Mouse (Mus musculus): ENCODE results near the gene Scn3b.
A peak's percentile ranks its signal among the peaks of the same experiment; 100 is the strongest.

The Scn3b gene

GRCm38 (mm10) chr9:40316865-40317660 lies 48.0 kb downstream of the Scn3b start:
- DNase-seq (ENCODE audit: low read depth, low spot score), result no peak

GRCm38 (mm10) chr9:40317735-40318134 lies 48.7 kb downstream of the Scn3b start:
- DNase-seq (ENCODE audit: low read depth, low spot score), result no peak

- no peak for DNase-seq (ENCODE audit: low read depth, low spot score)
Measured at GRCm38 (mm10) chr9:40318771-40319170, 49.8 kb downstream of the Scn3b start.

GRCm38 (mm10) chr9:40320405-40320804 lies 51.4 kb downstream of the Scn3b start:
- no peak for DNase-seq (ENCODE audit: low read depth, low spot score)

- DNase-seq (ENCODE audit: low read depth, low spot score), result no peak
Measured at GRCm38 (mm10) chr9:40320879-40321667, 52.1 kb downstream of the Scn3b start.

GRCm38 (mm10) chr9:40321668-40322003 lies 52.6 kb downstream of the Scn3b start:
- DNase-seq (ENCODE audit: low read depth, low spot score), result no peak

- no peak for DNase-seq (ENCODE audit: low read depth, low spot score)
Measured at GRCm38 (mm10) chr9:40322372-40322771, 53.4 kb downstream of the Scn3b start.

GRCm38 (mm10) chr9:40323171-40323570 lies 54.2 kb downstream of the Scn3b start:
- no peak for DNase-seq (ENCODE audit: low read depth, low spot score)

- DNase-seq (ENCODE audit: low read depth, low spot score), result no peak
Measured at GRCm38 (mm10) chr9:40323773-40324172, 54.8 kb downstream of the Scn3b start.

- DNase-seq (ENCODE audit: low read depth, low spot score), result no peak
Measured at GRCm38 (mm10) chr9:40324232-40324792, 55.3 kb downstream of the Scn3b start.

- no peak for DNase-seq (ENCODE audit: low read depth, low spot score)
Measured at GRCm38 (mm10) chr9:40324826-40325225, 55.8 kb downstream of the Scn3b start.

- no peak for DNase-seq (ENCODE audit: low read depth, low spot score)
Measured at GRCm38 (mm10) chr9:40326260-40326915, 57.4 kb downstream of the Scn3b start.

GRCm38 (mm10) chr9:40330609-40331382 lies 61.8 kb downstream of the Scn3b start:
- DNase-seq (ENCODE audit: low read depth, low spot score), result peak; percentile 25

- no peak for DNase-seq (ENCODE audit: low read depth, low spot score)
Measured at GRCm38 (mm10) chr9:40331411-40332286, 62.6 kb downstream of the Scn3b start.

GRCm38 (mm10) chr9:40332326-40332725 lies 63.3 kb downstream of the Scn3b start:
- no peak for DNase-seq (ENCODE audit: low read depth, low spot score)

GRCm38 (mm10) chr9:40332731-40333648 lies 64.0 kb downstream of the Scn3b start:
- no peak for DNase-seq (ENCODE audit: low read depth, low spot score)

GRCm38 (mm10) chr9:40333649-40334396 lies 64.8 kb downstream of the Scn3b start:
- DNase-seq (ENCODE audit: low read depth, low spot score), result peak; percentile 20

- no peak for DNase-seq (ENCODE audit: low read depth, low spot score)
Measured at GRCm38 (mm10) chr9:40334617-40335016, 65.6 kb downstream of the Scn3b start.

Measured in c-Kit-negative CD71-positive TER-119-positive erythroid progenitor cells, embryonic 14.5 days (primary cell).